Mouse (Mus musculus) spleen, adult 12 weeks (tissue): ENCODE results near the gene Sypl2.
A peak's percentile ranks its signal among the peaks of the same experiment; 100 is the strongest.

Experiments used
- DNase-seq: peaks from one replicate; pipeline ENCODE4 v3.0.0; 2022; ENCODE audit warnings: low spot score

The Sypl2 gene

GRCm38 (mm10) chr3:108205601-108206000 lies 20.8 kb downstream of the Sypl2 start:
- DNase-seq = no peak

- DNase-seq = no peak
These were observed 22.0 kb downstream of the Sypl2 start for GRCm38 (mm10) chr3:108204470-108204869.

GRCm38 (mm10) chr3:108203621-108204325 lies 22.7 kb downstream of the Sypl2 start:
- peak; percentile 71 for DNase-seq

GRCm38 (mm10) chr3:108203212-108203611 lies 23.2 kb downstream of the Sypl2 start:
- DNase-seq = no peak

- no peak for DNase-seq
These were observed 23.9 kb downstream of the Sypl2 start for GRCm38 (mm10) chr3:108202506-108202905.

GRCm38 (mm10) chr3:108200329-108201323 lies 25.8 kb downstream of the Sypl2 start, which contains the start of gene Cyb561d1:
TSS of gene Cyb561d1 (minus strand) at chr3:108201212.
- peak; percentile 93 for DNase-seq

- DNase-seq = no peak
These were observed 27.2 kb downstream of the Sypl2 start for GRCm38 (mm10) chr3:108199231-108199630.

GRCm38 (mm10) chr3:108197066-108197497 lies 29.4 kb downstream of the Sypl2 start:
- no peak for DNase-seq

GRCm38 (mm10) chr3:108195941-108196590 lies 30.4 kb downstream of the Sypl2 start:
- DNase-seq = no peak

GRCm38 (mm10) chr3:108195287-108195686 lies 31.2 kb downstream of the Sypl2 start:
- no peak for DNase-seq

GRCm38 (mm10) chr3:108193686-108194085 lies 32.8 kb downstream of the Sypl2 start:
- DNase-seq = no peak

GRCm38 (mm10) chr3:108189897-108190296 lies 36.6 kb downstream of the Sypl2 start:
- no peak for DNase-seq

GRCm38 (mm10) chr3:108188716-108189490 lies 37.5 kb downstream of the Sypl2 start:
- no peak for DNase-seq

GRCm38 (mm10) chr3:108187111-108187795 lies 39.2 kb downstream of the Sypl2 start:
- no peak for DNase-seq

- no peak for DNase-seq
These were observed 40.1 kb downstream of the Sypl2 start, which contains the start of gene Amigo1 for GRCm38 (mm10) chr3:108186098-108187047. TSS of gene Amigo1 (plus strand) at chr3:108186335.

- no peak for DNase-seq
These were observed 40.9 kb downstream of the Sypl2 start for GRCm38 (mm10) chr3:108185460-108186097.

GRCm38 (mm10) chr3:108184742-108185141 lies 41.7 kb downstream of the Sypl2 start:
- DNase-seq = no peak

- no peak for DNase-seq
These were observed 45.9 kb downstream of the Sypl2 start for GRCm38 (mm10) chr3:108180514-108180913.
